Mouse (Mus musculus) embryonic fibroblast, embryonic 13.5 days (primary cell): Measurements from ENCODE around the gene Fam171a2.

ENCODE experiments used
- CTCF ChIP-seq: IDR thresholded peaks from 2 replicates; pipeline ENCODE4 v1.5.1; 2011; ENCODE audit warnings: mild to moderate bottlenecking, control low read depth, low read length, moderate library complexity, borderline replicate concordance; ENCODE audit not compliant: insufficient read depth
- POLR2A ChIP-seq: IDR thresholded peaks from 2 replicates; pipeline ENCODE4 v1.6.1; 2011; ENCODE audit warnings: low read depth, mild to moderate bottlenecking, control low read depth, low read length, moderate library complexity

DNA sequence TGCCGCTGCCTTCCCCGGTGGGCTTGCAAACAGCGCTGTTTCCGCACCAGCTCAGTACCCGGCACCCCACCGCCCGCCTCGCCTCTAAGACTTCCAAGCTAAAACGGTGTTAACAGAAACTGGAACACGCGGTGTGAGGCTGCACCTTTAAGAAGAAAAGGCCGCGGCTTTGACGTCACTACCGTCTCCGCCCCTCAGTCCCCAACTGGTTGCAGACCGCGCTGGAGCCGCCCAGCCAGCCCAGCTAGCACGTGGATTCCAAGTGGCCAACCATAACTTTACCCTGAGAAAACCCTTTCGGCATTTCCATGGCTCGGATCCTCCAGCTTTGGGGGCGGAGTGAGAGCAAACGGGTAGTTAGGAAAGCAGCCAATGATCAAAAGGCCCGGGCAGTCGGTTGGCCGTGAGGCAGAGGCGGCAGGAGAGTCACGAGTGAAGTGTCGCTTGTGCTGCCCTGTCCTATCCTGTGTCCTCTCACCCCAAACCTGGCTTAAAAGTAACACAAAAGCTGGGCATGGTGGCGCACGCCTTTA lies 39.1 kb downstream of the Fam171a2 start:
- TF ChIP-seq CTCF (no peak), POLR2A (peak; percentile 90)
